Mouse (Mus musculus) G1E (cell line): Measurements from ENCODE around the gene Slc22a18. TPM values are rescaled to one million over a fixed set of nuclear protein-coding genes. Genes with fewer than 3 reads are reported as not detected.

Experiments
- ATAC-seq: 2 replicates; pipeline ENCODE4 v1.8.0; 2016; ENCODE audit warnings: mild to moderate bottlenecking; ENCODE audit not compliant: insufficient number of reproducible peaks, poor library complexity, low FRiP score, severe bottlenecking; ENCODE audit errors: extremely low read depth
- DNase-seq: peaks from one replicate; pipeline ENCODE4 v3.0.0; 2012; ENCODE audit warnings: low spot score
- H3K27me3 ChIP-seq: 2 replicates; pipeline ENCODE4 v1.6.1; 2012; ENCODE audit warnings: mild to moderate bottlenecking, low read length, inconsistent platforms; ENCODE audit not compliant: insufficient read depth
- H3K36me3 ChIP-seq: replicated peaks from 2 replicates; pipeline ENCODE3; 2012; ENCODE audit warnings: mild to moderate bottlenecking, inconsistent platforms
- H3K4me1 ChIP-seq: 2 replicates; pipeline ENCODE4 v1.6.1; 2012; ENCODE audit warnings: low read depth, low read length, inconsistent platforms, mixed read lengths; ENCODE audit not compliant: insufficient read depth
- H3K4me3 ChIP-seq: 2 replicates; pipeline ENCODE4 v1.5.1; 2012; ENCODE audit warnings: low read depth, mild to moderate bottlenecking, inconsistent platforms, low read length, moderate library complexity, mixed read lengths
- H3K9me3 ChIP-seq: replicated peaks from 2 replicates; pipeline ENCODE4 v1.6.1; 2012; ENCODE audit warnings: inconsistent platforms
- CTCF ChIP-seq: IDR thresholded peaks from 2 replicates; pipeline ENCODE4 v1.5.1; 2012; ENCODE audit warnings: low read depth, low read length, inconsistent platforms, mixed read lengths
- GATA1 ChIP-seq: IDR thresholded peaks from 2 replicates; pipeline ENCODE4 v1.6.1; 2012; ENCODE audit warnings: borderline replicate concordance, low read length, inconsistent platforms, mixed read lengths
- GATA2 ChIP-seq: IDR thresholded peaks from 2 replicates; pipeline ENCODE4 v1.6.1; 2012; ENCODE audit warnings: low read depth, low read length, inconsistent platforms, borderline replicate concordance
- POLR2AphosphoS5 ChIP-seq: IDR thresholded peaks from 2 replicates; pipeline ENCODE4 v1.6.1; 2012; ENCODE audit warnings: low read depth, low read length, inconsistent platforms; ENCODE audit not compliant: insufficient replicate concordance
- TAL1 ChIP-seq: conservative IDR thresholded peaks from 2 replicates; pipeline ENCODE4 v1.6.1; 2012; ENCODE audit warnings: low read depth, low read length, inconsistent platforms, mixed read lengths
- polyA plus RNA-seq: library from polyadenylated mRNA; stranded (reverse); fragments of >175 nt; gene quantifications from 2 replicates; pipeline ENCODE4 v1.2.3, GENCODE M21; 2012
- total RNA-seq, 2 experiments: library from RNA; stranded (forward) in 1 of 2; stranded (reverse) in 1 of 2; fragments of 200-1000 nt in 1 of 2; fragments of >200 nt in 1 of 2; fragmentation: Nextera tagmentation in 1 of 2; gene quantifications; 2 replicates each; pipeline ENCODE4 v1.2.3; 2014 to 2017

Gene Slc22a18
- total RNA-seq (2014; fragmentation: Nextera tagmentation), result 2.6 and 2.9 TPM in 2 replicates
- 3.9 and 5.0 TPM in 2 replicates for total RNA-seq (2017)
- polyA plus RNA-seq, result 2.4 and 3.4 TPM in 2 replicates

DNA sequence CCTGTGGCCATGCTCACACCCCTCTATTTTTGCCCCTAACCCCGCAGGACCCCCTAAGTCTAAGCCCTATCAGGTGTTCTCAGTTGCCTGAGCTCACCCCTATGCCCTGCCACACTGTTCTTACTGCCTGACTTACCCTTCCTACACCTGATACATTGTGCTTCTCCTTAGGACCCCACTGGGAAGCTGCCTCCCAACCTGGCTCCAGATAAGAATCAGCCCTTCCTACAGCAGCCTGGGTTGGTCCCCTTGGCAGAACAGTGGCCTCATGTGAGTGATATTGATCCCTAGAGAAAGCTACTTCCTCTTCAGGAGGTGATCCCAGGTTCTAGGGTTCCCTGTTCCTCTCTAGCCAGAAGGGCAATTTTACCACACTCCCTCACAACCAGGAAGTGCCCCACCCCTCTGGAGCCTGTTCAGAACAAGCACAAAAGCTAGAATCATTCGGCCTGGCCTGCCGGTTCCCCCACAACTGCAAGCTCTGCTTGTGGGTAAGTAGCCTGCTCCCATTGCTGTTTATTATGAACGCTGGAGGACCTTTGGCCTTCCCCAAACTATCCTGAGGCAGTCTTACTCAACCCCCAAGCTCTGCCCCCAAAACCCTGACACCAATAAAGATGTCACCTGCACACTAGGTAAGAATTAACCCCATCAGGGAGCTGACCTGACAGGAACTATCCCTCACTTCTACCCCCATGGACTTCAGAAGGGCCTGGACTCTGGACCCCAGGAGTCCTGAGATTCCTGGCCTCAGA lies at the start of gene Slc22a18:
Gene Slc22a18, plus strand, starts transcription at position 390 of the 755 bp plus-strand sequence.
- Histone ChIP-seq H3K9me3 (no peaks in the 10 kb centered on the region), H3K27me3 (peaks cover 60% of the 10 kb centered on the region), H3K4me3 (peak within 1 kb of the TSS; percentile 53; the same call in 1 of the 2 replicates), H3K4me1 (peaks cover 24% of the 10 kb centered on the region), H3K36me3 (no peaks in the 10 kb centered on the region)
- DNase-seq (peak; percentile 73), ATAC-seq (peak; percentile 69)
- no peak for TF ChIP-seq TAL1
- TF ChIP-seq GATA2, result no peak
- TF ChIP-seq CTCF, result no peak

DNA sequence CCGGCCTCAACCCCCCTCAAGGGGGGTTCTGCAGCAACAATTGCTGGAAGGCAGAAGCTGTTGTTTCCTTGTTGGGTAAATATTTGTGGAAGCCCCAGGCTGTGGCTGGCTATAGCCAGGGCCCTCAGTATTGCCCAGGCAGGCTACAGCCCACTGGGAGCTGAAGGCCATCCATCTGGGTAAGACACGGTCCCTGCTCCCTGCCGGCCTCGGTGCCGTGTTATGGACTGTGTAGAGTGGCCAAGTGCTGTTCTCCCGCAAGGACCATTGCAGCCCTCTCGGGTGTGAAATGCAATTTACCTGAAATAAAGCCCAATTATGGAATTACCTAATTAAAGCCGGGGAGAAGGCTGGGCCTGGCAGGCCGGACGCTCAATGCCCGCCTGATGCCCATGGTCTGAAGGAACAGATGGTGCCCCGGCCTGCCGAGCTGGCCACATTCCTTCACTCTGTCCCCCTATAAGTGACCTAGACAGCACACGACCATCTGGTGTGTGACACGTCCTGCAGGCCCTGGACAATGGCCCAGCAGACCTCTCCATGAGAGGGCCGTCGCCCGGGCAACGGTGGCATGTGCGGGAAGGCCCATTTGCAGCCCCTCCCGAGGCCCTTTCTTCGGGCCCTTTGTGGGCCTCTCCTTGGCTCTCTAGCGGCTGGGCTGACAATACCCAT lies 45.3 kb upstream of the Slc22a18 start:
- Histone ChIP-seq H3K36me3 (no peaks in the 10 kb centered on the region), H3K4me1 (no peaks in the 10 kb centered on the region), H3K9me3 (no peaks in the 10 kb centered on the region), H3K4me3 (no peak overlapping the region), H3K27me3 (peaks cover 37% of the 10 kb centered on the region)
- TF ChIP-seq GATA2 (no peak), POLR2AphosphoS5 (no peak), GATA1 (no peak), CTCF (no peak), TAL1 (no peak)
- ATAC-seq (no peak), DNase-seq (no peak)

DNA sequence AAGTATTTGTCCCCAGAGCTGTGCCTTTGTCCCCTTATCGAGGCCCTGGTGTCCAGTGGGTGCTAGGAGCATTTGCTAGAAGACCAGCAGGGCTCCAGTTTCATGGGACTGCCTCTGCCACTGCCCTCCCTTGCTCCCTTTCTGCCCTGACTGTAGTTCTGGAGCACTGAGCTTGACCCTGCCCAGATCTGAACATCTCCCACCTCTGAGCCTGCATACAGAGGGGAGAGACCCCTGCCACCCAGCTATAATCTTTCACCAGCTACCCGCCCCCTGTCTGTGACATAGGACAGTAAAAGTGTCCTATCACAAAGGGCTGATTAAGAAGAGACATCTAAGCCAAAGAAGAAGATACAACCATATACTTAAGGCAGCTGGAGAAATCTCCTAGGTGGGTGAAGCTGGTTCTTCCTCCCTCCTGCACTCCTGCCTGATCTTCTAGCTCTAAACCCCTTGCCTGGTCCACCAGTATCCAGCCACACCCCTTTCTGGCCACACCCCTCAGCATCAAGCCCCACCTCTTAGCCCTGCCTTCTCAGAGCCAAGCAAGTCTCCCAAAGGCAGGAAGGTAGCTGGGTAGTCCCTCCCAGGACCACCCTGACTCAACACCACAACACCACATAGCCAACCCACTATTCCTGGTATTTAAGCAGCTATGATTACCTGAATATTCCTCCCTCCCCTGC lies 44.6 kb upstream of the Slc22a18 start:
- H3K4me3 ChIP-seq, result no peak overlapping the region
- no peaks in the 10 kb centered on the region for H3K36me3 ChIP-seq
- peaks cover 44% of the 10 kb centered on the region for H3K27me3 ChIP-seq
- no peaks in the 10 kb centered on the region for H3K9me3 ChIP-seq
- no peaks in the 10 kb centered on the region for H3K4me1 ChIP-seq
- no peak for TF ChIP-seq POLR2AphosphoS5
- TF ChIP-seq TAL1, result no peak
- DNase-seq (no peak), ATAC-seq (no peak)

DNA sequence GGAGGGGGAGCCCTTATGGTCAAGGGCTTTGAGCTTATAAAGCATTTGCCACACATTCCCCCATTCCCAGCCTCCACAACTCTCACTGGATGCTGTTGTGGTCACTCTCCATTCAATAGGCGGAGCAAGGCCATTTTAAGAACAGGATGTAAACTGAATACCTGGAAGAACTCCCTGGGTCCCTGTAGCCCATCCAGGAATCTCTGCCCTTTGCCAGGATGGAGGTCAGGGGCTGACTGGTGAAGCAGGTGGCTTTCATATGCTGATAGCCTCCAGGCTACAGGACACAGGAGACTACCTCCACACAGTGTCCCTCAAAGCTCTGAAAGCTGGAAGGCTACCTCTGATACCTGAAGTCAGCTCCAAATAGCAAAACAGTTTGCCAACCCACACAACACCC lies 40.9 kb upstream of the Slc22a18 start:
- ATAC-seq (no peak), DNase-seq (no peak)
- Histone ChIP-seq H3K9me3 (no peaks in the 10 kb centered on the region), H3K4me1 (no peaks in the 10 kb centered on the region), H3K4me3 (no peak overlapping the region), H3K27me3 (peaks cover 42% of the 10 kb centered on the region), H3K36me3 (no peaks in the 10 kb centered on the region)
- TF ChIP-seq GATA2 (no peak), POLR2AphosphoS5 (no peak), GATA1 (no peak), CTCF (no peak), TAL1 (no peak)

DNA sequence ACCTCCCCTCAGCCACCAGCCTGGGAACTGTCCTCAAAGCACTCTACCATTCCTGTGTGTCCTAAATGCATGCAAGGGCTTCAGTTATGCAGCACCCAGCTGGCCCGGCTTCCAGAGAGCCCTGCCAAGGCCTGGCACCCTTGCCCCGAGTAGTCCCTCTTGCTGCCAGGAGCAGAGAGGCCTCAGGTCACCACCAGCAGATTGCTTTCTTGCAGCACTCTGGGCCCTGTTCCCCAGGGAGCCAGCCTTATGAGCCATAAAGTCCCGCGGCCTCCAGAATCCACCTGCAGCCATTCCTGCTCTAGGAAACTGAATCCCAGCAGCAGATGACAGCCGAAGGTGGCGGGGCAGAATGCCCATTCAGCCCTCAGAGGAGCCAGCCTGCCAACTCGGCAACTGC lies 40.2 kb upstream of the Slc22a18 start:
- TF ChIP-seq TAL1 (no peak), CTCF (no peak), GATA1 (no peak), POLR2AphosphoS5 (no peak), GATA2 (no peak)

DNA sequence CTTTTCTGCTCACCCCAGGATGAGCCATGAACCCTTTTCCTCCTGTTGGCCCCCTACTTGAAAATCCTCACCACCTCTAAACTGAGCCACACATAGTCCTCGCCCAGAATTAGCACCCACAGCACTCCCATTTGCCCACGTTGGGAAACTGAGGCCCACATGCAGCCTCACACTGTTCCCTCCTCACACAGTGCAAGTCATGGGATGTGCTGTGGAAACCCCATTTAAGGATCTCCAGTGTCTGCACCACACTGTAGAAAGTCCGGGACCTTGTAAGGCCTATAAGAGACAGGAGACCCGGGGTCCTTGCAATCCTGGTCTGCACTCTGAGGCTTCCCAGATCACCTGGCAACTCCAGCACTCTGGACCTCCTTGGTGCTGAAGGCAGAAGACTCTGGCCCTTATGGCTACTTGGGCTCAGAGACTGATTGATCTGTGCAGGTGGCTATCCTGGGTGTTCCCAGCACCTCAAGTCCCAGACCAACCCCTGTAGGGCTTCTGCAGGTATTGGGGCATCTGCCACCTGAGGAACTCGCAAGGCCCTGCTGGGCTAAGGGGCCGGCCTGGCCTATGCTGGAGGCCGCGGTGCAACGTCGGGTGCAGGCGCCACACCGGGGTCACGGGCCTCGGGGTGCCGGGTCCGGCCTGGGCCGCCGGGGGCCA lies 36.2 kb upstream of the Slc22a18 start:
- H3K4me3 ChIP-seq, result no peak overlapping the region
- H3K9me3 ChIP-seq, result no peaks in the 10 kb centered on the region
- ATAC-seq, result no peak
- no peak for DNase-seq
- H3K27me3 ChIP-seq, result peaks cover 36% of the 10 kb centered on the region
- no peaks in the 10 kb centered on the region for H3K36me3 ChIP-seq
- TF ChIP-seq TAL1 (no peak), POLR2AphosphoS5 (no peak), GATA1 (no peak), GATA2 (no peak), CTCF (no peak)
- H3K4me1 ChIP-seq, result no peaks in the 10 kb centered on the region

More for the DNA sequence above, 40.2 kb upstream of the Slc22a18 start:
- ATAC-seq (no peak), DNase-seq (no peak)
- H3K9me3 ChIP-seq, result no peaks in the 10 kb centered on the region
- H3K4me3 ChIP-seq, result no peak overlapping the region
- H3K27me3 ChIP-seq, result peaks cover 42% of the 10 kb centered on the region
- H3K36me3 ChIP-seq, result no peaks in the 10 kb centered on the region
- no peaks in the 10 kb centered on the region for H3K4me1 ChIP-seq
